Mouse (Mus musculus) frontal cortex, postnatal 10 days (tissue): ENCODE measurements around the gene Adam17.
A peak's percentile ranks its signal among the peaks of the same experiment; 100 is the strongest.

Source experiments
- DNase-seq, 2 experiments: peaks; one replicate each; pipeline ENCODE4 v3.0.0; 2022; ENCODE audit warnings: low spot score in 2 of 2, mixed read lengths in 1 of 2

The Adam17 gene

DNA sequence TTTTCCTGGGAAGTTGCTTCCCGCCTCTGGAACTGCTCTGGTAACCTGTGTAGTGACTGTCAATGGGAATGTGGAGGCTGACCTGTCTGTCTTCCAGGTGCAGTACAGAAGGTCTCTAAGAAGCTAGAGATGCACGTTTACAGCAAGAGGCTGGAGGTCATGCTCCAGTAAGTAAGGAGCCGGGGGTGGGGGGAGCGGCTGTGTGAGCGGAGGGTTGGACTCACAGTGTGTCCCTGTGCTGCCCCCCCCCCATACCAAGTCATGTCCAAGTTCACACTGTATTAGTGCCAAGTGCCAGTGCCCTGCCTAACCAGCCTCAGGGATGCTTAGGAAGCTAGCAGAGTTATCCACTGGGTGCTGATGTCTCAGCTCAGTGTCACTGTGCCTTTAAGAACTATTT is 61.2 kb downstream of the Adam17 start:
- no peak for DNase-seq

DNA sequence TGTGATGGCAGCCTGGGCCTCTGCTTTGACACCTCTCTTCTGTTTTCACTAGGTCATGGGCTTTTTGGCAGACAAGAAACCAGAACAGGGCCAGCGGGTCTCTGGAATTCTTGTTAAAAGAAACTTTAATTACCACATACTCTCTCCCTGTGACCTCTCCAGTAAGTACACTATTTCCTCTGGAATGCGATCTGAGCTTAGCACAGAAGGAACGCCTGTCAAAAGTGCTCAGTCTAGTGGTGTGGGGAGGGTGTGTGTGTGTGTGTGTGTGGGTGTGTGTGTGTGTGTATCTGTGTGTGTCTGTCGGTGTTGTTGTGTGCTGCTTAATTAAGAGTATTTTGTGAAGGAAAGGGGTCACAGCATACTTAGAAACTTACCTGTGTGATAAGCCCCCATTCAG is 66.7 kb downstream of the Adam17 start:
- DNase-seq = no peak

DNA sequence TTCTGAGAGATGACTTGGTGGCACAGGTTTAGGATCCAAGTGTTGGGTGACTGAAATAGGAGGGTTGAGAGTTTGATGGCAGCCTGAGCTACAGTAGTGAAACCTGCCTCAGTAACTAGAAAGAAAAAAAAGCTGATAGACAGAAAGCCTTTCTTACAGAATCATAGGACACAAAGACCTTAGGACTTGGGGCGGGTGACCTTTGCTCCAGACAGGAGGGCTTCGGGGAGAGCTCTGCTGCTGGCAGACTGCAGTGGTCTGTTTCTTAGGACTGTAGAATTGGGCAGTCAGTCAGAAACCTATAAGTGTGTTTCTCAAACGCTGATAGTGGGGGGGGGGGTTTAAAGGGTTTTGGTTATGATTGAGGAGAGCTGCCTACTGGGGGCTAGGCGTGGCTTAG is 67.7 kb downstream of the Adam17 start:
- DNase-seq = no peak

DNA sequence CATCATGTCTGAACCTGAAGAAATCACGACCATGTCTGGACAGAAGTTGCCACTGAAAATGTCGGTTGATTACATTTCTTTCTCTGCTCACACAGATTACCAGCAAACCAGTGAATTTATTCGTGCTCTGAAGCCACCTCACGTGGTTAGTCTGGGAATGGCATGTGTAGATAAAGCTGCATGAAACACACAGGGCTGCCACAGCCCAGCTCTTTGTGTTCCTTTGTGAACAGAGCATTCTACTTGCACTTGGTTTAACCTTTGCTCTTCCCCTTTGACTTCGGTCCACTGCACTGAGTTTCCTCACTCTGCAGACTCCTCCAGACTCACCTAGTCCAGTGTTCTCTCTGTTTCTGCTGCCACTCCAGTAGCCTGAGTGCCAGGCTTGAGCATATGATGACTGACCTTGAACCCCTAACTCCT is 71.1 kb downstream of the Adam17 start:
- DNase-seq = no peak

DNA sequence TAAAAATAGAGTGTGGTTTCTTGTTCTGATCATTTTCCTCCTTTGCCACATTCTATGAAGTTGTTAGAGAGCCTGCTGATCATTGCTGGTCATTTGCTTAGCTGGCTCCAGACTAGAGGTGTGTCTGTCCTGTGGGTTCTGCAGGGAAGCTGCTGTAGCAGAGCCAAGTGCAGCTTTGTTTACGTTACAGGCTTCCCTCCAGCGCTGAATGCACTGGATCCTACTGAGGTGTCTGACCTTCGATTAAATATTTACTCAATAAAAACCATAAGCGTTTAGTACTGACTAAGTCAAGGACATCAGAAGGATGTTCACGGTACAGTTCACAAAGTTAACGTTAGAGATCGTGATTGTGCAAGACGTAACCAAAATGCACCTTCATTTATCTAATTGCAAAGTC is 71.5 kb downstream of the Adam17 start:
- no peak for DNase-seq

DNA sequence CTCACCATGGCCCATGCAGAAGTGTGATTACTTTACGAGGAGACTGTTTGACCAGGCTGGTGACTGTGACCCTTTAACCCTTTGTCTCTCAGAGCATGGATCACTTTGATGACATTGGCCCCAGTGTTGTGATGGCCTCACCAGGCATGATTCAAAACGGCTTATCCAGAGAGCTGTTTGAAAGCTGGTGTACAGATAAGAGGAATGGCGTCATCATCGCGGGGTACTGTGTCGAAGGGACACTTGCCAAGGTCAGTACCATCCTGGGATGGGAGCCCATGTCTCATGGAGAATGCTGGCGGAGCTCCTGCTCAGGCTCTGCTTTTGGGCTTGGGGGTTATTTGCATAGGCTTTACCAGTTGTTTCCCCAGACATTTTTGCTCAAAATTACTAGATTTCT is 72.1 kb downstream of the Adam17 start:
- no peak for DNase-seq

DNA sequence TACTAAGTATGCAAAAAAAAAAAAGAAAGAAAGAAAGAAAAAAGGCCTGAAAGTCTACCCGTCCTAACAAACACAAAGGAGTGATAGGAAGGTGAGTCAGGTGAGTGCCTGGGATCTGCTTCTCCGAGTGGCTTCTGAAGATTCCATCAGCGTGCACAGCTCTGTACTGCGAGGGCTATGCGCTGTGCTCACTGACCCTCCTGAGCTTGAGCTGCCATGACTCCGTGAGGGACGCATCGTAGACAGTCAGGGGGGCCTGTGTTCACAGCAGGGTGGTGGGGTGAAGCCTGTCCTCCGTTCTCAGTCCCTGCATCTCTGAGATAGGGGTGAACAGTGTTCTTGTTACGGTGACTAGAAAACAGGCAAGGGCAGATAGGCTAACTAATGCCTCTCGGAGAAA is 74.6 kb downstream of the Adam17 start:
- DNase-seq = no peak

DNA sequence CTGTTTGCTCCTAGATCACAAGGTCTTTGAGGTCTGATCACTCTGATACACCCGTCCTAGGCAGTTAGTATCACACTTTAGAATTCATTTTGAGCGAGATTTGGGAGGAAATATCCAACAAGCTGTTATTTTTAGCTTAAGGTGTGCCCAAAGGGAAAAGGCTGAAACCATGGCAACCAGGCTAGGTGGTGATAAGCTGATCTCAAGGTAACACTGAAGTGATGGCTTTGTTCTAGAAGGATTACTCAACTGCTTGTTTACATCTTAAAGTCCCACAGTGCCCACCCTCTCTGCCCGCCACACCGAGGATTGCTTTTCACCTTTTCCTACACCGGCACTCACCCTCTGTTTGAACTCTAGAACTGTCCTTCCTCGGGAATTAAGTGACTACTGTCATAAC is 83.8 kb downstream of the Adam17 start:
- DNase-seq = no peak

DNA sequence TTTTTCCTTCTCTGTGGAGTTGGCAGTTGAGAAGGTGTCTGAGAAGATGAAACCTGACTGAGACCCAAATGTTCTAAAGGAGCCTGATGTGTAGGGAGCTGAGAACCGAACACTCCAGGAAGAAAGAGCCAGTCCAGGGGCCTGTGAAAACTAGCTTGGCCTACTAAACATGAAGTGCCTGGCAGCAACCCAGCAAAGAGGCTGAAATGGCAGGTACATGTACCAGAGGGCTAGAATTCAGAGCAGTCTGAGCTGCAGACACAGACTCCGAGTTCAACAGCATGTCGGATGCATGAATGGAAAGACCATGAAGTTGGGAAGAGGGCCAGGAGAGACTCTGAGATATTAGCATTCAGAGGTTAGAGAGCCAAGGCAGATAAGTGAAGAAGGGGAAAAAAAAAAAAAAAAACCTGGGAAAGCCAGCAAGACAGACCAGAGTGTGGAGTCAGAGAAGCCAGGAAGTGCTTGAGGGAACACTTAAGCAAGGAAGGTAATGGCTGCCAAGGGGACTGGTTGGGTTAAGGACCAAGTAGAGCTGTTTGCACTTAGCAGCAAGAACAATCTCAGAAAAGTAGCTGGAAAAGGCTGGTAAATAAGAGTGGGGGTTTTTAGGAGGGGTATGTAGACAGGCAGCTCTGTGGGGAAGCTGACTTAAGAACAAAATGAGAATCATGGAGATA is 84.6 kb downstream of the Adam17 start:
- no peak for DNase-seq

DNA sequence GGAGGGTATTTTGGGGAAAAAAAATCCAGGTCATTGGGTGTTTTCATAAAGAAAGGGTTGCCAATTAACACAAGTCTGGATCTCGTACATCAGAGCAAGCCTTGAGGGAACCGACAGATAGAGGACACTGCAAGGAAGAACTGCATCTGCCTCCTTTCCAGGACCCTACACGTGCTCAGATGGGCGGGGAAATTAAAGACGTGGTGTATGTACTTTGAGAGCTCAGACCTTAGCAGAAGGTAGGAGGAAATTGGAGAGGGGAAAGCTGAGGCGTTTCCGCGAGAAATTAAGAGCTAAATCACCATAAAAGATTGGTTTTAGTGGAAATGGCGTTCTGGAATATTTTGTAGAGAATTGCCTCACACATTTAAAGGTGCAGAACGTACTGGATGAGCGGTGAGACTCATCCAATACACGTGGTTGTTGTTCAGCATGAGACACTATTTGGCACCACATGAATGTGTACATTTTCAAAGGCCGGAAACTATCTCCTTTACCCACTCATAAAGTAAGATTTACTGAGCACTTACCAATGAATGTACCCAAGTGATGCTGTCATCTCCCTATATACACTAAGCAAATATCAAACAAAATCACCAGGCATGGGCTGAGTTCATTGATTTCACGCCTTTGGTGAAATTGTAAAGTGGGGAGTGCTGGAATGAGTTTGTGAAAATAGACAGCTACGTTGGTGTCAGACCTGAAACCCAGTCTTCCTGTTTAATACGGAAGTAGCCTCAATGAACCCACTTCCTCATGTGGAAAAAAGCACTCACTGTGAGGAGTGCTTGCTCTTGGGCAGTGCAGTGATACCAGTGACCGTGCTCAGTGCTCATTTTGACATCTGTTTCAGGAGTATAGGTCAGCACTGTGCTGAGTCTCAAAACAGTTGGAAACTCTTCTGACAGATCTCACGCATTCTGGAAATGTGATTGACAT is 86.5 kb downstream of the Adam17 start:
- DNase-seq = no peak

DNA sequence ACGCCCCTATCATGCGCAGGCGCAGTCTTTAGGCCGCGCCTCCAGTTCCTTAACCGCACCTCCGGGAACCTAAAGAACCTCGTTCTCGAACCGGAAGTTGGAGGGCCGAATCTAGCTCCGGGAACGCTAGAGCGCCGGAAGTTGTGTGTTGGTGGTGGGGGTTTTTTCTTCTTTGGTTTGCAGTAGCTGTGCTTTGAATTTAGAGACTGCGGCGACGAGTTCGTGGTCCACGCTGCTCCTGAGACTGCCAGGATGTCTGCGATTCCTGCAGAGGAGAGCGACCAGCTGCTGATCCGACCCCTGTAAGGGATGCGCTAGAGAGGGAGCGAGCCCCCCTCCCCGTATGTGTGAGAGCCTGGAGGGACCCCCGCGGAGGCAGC is 87.2 kb downstream of the Adam17 start, which contains the start of gene Itgb1bp1:
Gene Itgb1bp1, minus strand, starts transcription at position 42 of the 380 bp plus-strand sequence.
- peak; percentile 97 to 99 for DNase-seq

DNA sequence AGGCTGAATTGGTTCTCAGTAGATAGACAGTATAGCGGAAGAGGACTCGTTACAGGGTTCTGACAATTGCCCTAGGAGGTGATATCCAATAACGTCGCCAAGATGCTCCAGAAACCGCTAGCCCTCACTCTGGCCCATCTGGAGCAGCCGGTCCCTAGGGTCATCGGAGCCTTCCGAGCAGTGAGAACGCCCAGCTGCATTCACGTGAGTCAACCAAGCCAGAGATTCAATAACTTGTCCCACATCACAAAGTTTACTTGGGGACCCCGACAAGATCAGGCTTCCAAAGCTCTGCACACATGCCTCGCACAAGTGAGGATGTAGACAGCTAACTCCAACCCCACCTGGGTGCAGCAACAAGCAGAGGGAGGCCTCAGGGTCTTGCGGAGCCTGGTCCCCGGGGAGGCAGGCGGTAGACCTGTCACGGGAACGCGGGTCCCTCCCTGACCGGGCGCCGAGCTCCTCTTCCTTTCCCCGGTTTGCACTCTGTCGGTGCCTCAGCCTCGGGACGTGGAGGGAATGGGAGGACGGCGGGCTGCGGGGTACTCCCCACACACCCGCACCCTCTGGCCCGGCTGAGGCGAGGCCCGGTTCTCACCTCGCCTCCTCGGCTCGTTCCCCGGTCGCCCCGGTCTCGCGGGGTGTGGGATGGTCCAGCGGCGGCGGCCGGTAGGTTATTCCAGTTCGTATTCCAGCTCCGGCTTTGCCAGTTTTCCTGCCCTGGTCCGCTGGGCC is 87.8 kb downstream of the Adam17 start:
- no peak for DNase-seq

DNA sequence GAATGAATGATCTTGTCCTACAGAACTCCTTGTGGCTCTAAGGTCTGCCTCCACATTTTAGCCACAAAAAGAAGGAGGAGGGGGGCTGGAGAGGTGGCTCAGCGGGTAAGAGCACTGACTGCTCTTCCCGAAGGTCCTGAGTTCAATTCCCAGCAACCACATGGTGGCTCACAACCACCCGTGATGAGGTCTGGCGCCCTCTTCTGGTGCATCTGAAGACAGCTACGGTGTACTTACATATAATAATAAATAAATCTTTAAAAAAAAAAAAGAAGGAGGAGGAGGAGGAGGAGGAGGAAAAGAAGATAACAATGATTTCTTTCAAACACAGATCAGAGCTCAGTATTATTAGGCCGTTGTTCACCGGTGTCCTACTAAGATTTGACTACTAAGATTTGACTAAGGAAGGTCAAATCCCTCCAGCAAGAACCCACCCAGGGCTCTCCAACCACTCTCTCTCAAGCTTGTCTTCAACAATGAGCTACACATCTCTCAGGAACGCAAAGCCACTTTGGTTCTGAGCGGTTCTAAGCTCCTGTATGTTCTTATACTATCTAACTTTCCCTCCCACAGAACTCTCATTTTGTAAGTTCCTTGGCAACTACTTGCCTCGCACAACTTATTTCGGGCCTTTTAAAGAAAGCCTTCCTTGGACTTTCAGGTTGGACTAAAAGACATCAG is 88.5 kb downstream of the Adam17 start, which contains the start of gene Cpsf3:
Gene Cpsf3, plus strand, starts transcription at position 631 of the 681 bp plus-strand sequence.
- DNase-seq = no peak

DNA sequence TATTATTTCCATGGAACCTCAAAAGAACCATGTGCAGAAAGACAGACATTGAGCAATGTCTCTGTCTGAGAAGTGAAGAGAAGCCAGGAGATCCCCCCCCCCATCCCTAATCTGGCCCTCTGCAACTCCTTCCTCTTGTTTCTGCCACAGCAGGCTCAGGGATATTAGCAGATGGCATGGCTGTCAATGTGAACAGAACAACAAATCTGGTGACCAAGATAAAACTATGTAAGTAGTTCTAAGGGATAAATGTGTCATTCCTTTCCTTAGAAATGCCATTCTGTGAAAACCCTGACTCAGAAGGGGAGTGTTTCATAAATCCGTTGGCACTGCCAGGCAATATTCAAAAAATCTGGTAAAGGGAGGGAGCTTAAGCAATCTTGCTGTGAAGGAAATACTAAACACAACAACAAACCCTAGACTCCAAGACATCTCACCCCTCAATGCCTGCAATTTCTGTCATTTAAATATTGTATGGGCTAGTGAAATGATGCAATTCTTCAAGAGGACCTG is 96.0 kb downstream of the Adam17 start:
- DNase-seq = no peak

DNA sequence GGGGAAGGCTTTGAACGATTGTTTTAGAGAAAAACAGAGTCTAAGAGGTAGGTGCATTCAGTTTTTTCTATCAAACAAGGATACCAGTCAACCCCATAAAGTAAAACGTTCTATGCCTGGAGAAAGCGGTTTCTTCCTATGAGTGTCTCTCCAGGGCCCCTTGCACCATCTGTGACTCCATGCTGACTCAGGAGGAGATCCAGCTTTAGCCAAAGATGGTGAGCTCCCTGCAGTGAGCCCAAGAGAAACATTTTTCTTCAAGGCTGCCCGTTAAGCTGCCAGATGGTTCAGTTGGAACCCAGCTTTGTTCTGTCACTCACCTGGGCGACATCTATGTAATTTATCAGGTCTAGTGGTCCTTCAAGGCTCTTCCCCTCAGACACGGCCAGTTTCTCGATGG is 99.0 kb downstream of the Adam17 start:
- DNase-seq = no peak
